Mouse (Mus musculus) ES-E14 (cell line): ENCODE measurements at regions not wholly inside any gene's neighbourhood (a gene's known extent, or its start where the extent isn't known, plus 50 kb on each side); places are given as distances from the start of the nearest gene placed in this dataset.

Experiments
- CHD2 ChIP-seq: IDR thresholded peaks from 2 replicates; pipeline ENCODE4 v1.6.1; 2014; ENCODE audit warnings: mild to moderate bottlenecking, low read depth, low read length, inconsistent platforms
- HCFC1 ChIP-seq: IDR thresholded peaks from 2 replicates; pipeline ENCODE4 v1.6.1; 2012; ENCODE audit warnings: low read length, inconsistent platforms, borderline replicate concordance; ENCODE audit not compliant: insufficient read depth
- MAFK ChIP-seq: IDR thresholded peaks from 2 replicates; pipeline ENCODE4 v1.6.1; 2014; ENCODE audit warnings: mild to moderate bottlenecking, low read depth, low read length, inconsistent platforms; ENCODE audit not compliant: insufficient read depth
- ZC3H11A ChIP-seq: IDR thresholded peaks from 2 replicates; pipeline ENCODE4 v1.6.1; 2012; ENCODE audit warnings: low read depth, mild to moderate bottlenecking, inconsistent platforms, low read length, borderline replicate concordance
- ZNF384 ChIP-seq: IDR thresholded peaks from 2 replicates; pipeline ENCODE4 v1.6.1; 2012; ENCODE audit warnings: low read depth, low read length, inconsistent platforms

DNA sequence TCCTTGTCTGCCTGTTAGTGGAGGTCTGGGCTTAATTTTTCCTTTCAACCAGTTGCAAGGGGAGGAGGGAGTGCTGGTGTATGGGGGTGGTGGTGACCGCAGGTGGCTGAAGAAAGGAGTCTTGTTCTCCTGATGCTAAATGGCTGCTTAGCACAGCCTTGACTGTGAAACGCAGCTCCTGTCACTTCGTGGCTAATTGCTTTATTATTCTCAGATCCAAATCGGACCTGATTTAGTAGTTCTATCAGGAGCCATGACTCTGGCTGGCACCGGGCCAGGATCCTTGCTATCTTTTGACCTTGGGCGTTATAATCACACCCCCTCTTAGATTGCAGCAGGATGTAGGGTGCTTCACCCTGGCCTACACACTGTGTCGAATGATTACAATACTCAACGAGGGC lies 726.8 kb downstream of the Bcl11a start:
- no peak for TF ChIP-seq HCFC1
- no peak for TF ChIP-seq ZC3H11A
- TF ChIP-seq ZNF384, result no peak
- no peak for TF ChIP-seq MAFK
- TF ChIP-seq CHD2, result no peak
